Mouse (Mus musculus) neural tube, embryonic 13.5 days (tissue): ENCODE results near the gene Lrit2. TPM values are rescaled to one million over a fixed set of nuclear protein-coding genes. Genes with fewer than 3 reads are reported as not detected.

Experiments
- ATAC-seq: fragments of 200-750 bp; cut with Nextera tagmentation; 2 replicates; pipeline ENCODE4 v1.8.0; 2017; ENCODE audit warnings: low read depth, mild to moderate bottlenecking, moderate TSS enrichment, moderate library complexity
- H3K27ac ChIP-seq: fragments of 300-500 bp; sonication (generic); replicated peaks from 2 replicates; pipeline ENCODE4 v1.5.1; 2015; ENCODE audit warnings: moderate library complexity, mild to moderate bottlenecking, inconsistent platforms
- H3K27me3 ChIP-seq: fragments of 300-500 bp; sonication (generic); 2 replicates; pipeline ENCODE4 v1.6.1; 2015; ENCODE audit warnings: mild to moderate bottlenecking, inconsistent platforms
- H3K36me3 ChIP-seq: fragments of 300-500 bp; sonication (generic); 2 replicates; pipeline ENCODE4 v1.6.1; 2015; ENCODE audit warnings: mild to moderate bottlenecking, inconsistent platforms
- H3K4me1 ChIP-seq: fragments of 300-500 bp; sonication (generic); replicated peaks from 2 replicates; pipeline ENCODE4 v1.6.1; 2015; ENCODE audit warnings: inconsistent platforms
- H3K4me2 ChIP-seq: fragments of 300-500 bp; sonication (generic); 2 replicates; pipeline ENCODE4 v1.6.1; 2015; ENCODE audit warnings: inconsistent platforms, mild to moderate bottlenecking, moderate library complexity
- H3K4me3 ChIP-seq: fragments of 300-500 bp; sonication (generic); 2 replicates; pipeline ENCODE4 v1.5.1; 2015; ENCODE audit warnings: mild to moderate bottlenecking, inconsistent platforms
- H3K9ac ChIP-seq: fragments of 300-500 bp; sonication (generic); 2 replicates; pipeline ENCODE4 v1.6.1; 2015; ENCODE audit warnings: moderate library complexity, mild to moderate bottlenecking, inconsistent platforms
- H3K9me3 ChIP-seq: fragments of 300-500 bp; sonication (generic); 2 replicates; pipeline ENCODE4 v1.6.1; 2016; ENCODE audit warnings: inconsistent platforms
- WGBS: fragments of 180-500 bp; shearing (Covaris S2); methylation state at CpG from one replicate; pipeline ENCODE4 v1.1.7; 2015; 5-methylcytosine and 5-hydroxymethylcytosine counted together
- polyA plus RNA-seq: library from polyadenylated mRNA; unstranded; fragments of >200 nt; fragmentation: Nextera tagmentation; extraction: Ambion mirVana; gene quantifications from 2 replicates; pipeline ENCODE4 v1.2.1, GENCODE M21; 2015

Lrit2 gene
- polyA plus RNA-seq, 1 experiment from 2014 or later, result not detected

DNA sequence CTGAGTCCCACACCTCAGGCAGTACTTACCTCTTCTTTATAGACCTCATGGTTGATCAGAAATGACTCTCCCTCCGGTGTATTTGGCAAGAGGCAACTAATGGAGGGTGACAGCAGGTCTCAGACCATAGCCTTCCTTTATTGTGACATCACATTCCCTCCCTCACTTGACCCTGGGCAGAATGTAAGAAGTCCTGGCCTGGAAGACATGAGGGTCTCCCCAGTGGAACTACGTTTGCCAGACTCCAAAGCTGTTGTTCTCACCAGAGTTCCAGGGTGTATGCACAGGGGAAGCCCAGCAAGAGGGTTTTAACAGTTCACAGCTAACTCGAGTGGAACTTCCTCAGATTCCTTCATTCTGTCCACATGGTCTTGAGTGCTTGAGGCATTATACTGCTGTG lies 46.2 kb downstream of the Lrit2 start, which contains the start of gene 2610528A11Rik:
2610528A11Rik (minus strand) TSS at position 101 of the 400 bp plus-strand sequence.
- Histone ChIP-seq H3K36me3 (0 out of 2 replicates have a peak, but pooled peaks cover 7% of the 10 kb centered on the region), H3K9ac (no peak within 1 kb of the TSS), H3K4me1 (no peaks in the 10 kb centered on the region), H3K4me3 (no peak within 1 kb of the TSS), H3K27me3 (no peaks in the 10 kb centered on the region), H3K9me3 (no peaks in the 10 kb centered on the region), H3K4me2 (no peak within 1 kb of the TSS), H3K27ac (no peak within 1 kb of the TSS)
- ATAC-seq, result no peak
- 76% methylated on average over 3 of the region's 3 CpGs for WGBS

- Histone ChIP-seq H3K4me2 (no peak overlapping the region), H3K4me1 (no peaks in the 10 kb centered on the region), H3K9me3 (no peaks in the 10 kb centered on the region), H3K4me3 (no peak overlapping the region), H3K27ac (no peak overlapping the region), H3K27me3 (no peaks in the 10 kb centered on the region), H3K9ac (no peak overlapping the region), H3K36me3 (peaks cover 38% of the 10 kb centered on the region)
- ATAC-seq, result no peak
- WGBS, result 97% methylated on average over 4 of the region's 4 CpGs
Measured at GRCm38 (mm10) chr14:37119233-37119632, 51.5 kb downstream of the Lrit2 start.

Other genes starting within 250 kb of the Lrit2 start
- 99.8 and 100 TPM in 2 replicates for gene Ccser2, start 99.2 kb upstream of the Lrit2 start, polyA plus RNA-seq
- gene Rgr, start 19.0 kb upstream of the Lrit2 start, polyA plus RNA-seq, result not detected in 2 replicates
- gene Lrit1, start 13.1 kb upstream of the Lrit2 start, polyA plus RNA-seq, result not detected in 2 replicates
- 5.0 and 5.5 TPM in 2 replicates for gene Cdhr1, start 30.4 kb downstream of the Lrit2 start, polyA plus RNA-seq
- gene 2610528A11Rik, start 46.1 kb downstream of the Lrit2 start, polyA plus RNA-seq, result 0.36 TPM in 1 of 2 replicates, not detected in the other
- gene Ghitm, start 67.3 kb downstream of the Lrit2 start, polyA plus RNA-seq, result 202 and 208 TPM in 2 replicates